Mouse (Mus musculus) mouse trophoblast stem cell (cell line): ENCODE data around the gene S100a1.

ENCODE experiments used
- in situ Hi-C, 2 experiments: fragments of 300-500 bp; cut with MseI, MboI; formaldehyde crosslinking; loops; 2 replicates in 1 of 2; 3 replicates in 1 of 2; pipeline ENCODE4 v1.15.1; 2025

Gene S100a1

DNA sequence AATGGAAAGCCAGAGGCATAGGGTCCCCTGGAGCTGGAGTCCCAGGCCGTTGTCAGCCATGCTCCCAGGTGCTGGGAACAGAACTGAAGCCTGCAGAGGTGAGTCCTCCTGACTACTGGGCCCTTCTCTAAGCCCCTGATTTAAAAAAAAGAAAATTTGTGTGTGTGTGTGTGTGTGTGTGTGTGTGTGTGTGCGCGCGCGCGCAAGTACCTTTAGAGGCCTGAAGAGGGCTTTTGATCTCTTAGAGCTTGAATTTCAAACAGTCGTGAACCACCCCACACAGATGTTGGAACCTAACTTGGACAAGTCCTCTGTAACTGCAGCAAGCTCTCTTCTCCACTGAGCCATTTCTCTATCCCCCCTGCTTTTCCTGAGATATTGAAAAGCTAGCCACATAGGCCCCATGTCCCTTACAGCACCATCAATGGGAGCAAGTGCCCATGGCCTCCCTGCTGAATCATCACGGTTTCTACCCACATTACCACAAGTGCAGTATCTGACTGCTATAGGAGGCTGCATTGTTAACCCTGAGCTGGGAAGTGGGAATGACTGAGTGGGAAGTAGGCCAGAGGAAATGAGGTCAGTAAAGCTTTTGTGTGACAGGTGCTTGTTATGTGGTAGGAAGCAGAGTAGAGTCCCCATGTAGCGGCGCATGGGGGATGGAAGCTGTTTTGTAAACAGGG, 46.4 kb downstream of the S100a1 start:
- in situ Hi-C loops = loop anchor here (5.0 kb wide), 2 partner anchors 50 to 55 kb away; no protein-coding TSS in a partner anchor

DNA sequence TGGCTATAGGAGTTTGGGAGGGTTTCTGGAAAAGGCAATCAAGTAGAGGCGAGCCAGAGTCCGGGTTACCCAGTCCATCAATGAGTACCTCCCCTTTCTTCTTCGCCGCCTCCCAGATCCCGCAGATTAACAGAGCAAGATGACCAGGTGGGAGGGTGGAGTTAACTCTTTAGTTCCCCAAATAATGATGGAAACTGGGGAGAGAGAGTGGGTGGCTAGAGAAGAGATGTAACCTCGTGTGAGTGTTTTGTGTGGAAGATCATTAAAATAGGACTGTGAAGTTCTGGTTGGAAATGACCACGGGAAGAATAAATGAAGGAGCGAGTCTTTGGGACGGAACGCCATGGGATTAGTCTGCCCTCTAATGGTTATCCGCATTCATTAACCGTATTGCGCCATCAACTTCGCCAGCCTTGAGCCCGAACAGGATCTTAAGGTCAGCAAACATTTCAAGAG, 47.9 kb downstream of the S100a1 start:
- in situ Hi-C loops = loop anchor here (5.0 kb wide), 2 partner anchors 49 to 54 kb away; no protein-coding TSS in a partner anchor

DNA sequence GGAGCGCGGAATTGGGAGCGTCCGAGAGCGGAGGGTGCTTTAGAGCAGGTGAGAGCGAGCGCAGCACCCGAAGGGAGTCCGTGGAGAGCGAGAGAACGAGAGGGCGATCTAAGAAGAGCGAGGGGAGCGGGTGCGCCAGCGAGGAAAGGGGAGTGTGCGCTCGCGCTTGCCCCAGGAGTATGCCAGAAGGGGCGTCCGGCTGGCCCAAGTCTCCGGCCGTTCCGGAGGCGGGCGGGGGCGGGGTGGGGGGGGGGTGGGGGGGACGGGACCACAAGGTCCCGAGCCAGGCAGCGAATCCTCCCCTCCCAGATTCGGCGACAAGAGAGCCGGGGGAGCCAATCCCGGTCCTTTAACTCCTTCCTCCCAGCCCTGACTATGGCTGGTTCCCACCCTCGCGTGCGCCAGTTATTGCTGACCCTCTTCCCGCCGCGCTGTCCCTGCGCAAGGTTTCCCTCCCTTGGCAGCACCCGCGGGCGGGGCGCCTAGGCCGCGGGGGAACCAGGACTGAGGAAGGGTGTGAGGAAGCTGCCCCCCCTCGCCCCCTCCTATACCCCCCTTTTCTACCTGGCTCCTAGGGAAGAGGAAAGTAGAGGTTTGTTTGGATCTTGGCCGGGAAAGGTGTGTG, 48.4 kb downstream of the S100a1 start, which contains the start of gene Npr1:
TSS of gene Npr1 (minus strand) at position 181 of the 625 bp plus-strand sequence.
- in situ Hi-C loops = loop anchor here (5.0 kb wide), 2 partner anchors 48 to 53 kb away; no protein-coding TSS in a partner anchor

DNA sequence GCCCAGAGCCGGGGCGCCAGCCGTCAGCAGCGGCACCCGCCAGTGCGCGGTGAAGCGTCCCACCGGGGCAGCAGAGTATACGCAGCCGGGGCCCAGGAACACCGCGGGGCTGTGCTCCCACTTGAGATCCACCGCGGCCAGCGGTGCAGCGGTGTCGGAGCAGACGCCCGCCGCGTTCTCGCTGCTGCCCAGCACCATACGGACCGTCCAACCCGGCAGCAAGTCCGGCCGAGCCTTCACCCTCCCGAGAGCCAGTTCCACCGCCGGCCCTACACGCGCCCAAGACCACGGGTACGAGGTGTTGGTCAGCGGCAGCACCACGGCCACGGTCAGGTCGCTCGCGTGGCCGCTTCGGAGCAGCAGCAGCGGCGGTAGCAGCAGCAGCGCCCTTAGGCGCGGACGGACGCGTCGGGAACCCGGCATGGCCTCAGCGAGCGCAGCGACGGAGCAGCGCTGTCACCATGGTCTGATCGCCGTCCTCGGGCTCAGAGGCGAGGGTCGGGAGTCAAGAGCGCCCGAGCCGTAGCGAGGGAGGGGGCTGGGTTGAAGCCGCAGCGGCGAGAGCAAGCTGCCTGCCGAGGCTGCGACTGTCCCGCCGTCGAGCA, 49.0 kb downstream of the S100a1 start:
- in situ Hi-C loops = loop anchor here (5.0 kb wide), 2 partner anchors 48 to 53 kb away; no protein-coding TSS in a partner anchor

GRCm38 (mm10) chr3:90464552-90465080, 49.6 kb downstream of the S100a1 start:
- in situ Hi-C loops = loop anchor here (5.0 kb wide), 2 partner anchors 47 to 52 kb away; no protein-coding TSS in a partner anchor

GRCm38 (mm10) chr3:90462579-90462978, 51.6 kb downstream of the S100a1 start:
- in situ Hi-C loops = no loop called here

- in situ Hi-C loops = no loop called here
Observed at GRCm38 (mm10) chr3:90461935-90462334, 52.3 kb downstream of the S100a1 start.
